Mouse (Mus musculus) C2C12 (cell line): Measurements from ENCODE around the gene Cnot11. TPM values are rescaled to one million over a fixed set of nuclear protein-coding genes. Genes with fewer than 3 reads are reported as not detected.

Source experiments
- H3K27me3 ChIP-seq: one replicate; pipeline ENCODE4 v1.6.1; 2011; ENCODE audit not compliant: control insufficient read depth, insufficient read depth, insufficient read length
- H3K36me3 ChIP-seq: one replicate; pipeline ENCODE4 v1.6.1; 2011; ENCODE audit not compliant: control insufficient read depth, insufficient read depth
- H3K4me3 ChIP-seq: one replicate; pipeline ENCODE4 v1.5.1; 2011; ENCODE audit warnings: mild to moderate bottlenecking, control low read depth; ENCODE audit not compliant: poor library complexity, insufficient read depth, severe bottlenecking
- H3K79me2 ChIP-seq: one replicate; pipeline ENCODE4 v1.6.1; 2011; ENCODE audit not compliant: control insufficient read depth, insufficient read depth
- H3K79me3 ChIP-seq: one replicate; pipeline ENCODE4 v1.6.1; 2011; ENCODE audit warnings: low read depth, control low read depth
- H3ac ChIP-seq: one replicate; pipeline ENCODE3; 2011; ENCODE audit warnings: low read depth; ENCODE audit not compliant: control insufficient read depth, insufficient read length
- CEBPB ChIP-seq: IDR thresholded peaks from one replicate; pipeline ENCODE4 v1.6.1; 2011; ENCODE audit warnings: low read depth, mild to moderate bottlenecking, control low read depth, moderate library complexity
- CTCF ChIP-seq: IDR thresholded peaks from one replicate; pipeline ENCODE4 v1.5.1; 2011; ENCODE audit not compliant: control insufficient read depth, insufficient read depth, insufficient read length
- FOSL1 ChIP-seq: IDR thresholded peaks from one replicate; pipeline ENCODE4 v1.8.0; 2011; ENCODE audit warnings: mild to moderate bottlenecking, low read length; ENCODE audit not compliant: poor library complexity, insufficient read depth, severe bottlenecking
- MAX ChIP-seq: IDR thresholded peaks from one replicate; pipeline ENCODE4 v1.6.1; 2011; ENCODE audit warnings: mild to moderate bottlenecking, control low read depth
- MYOD1 ChIP-seq: IDR thresholded peaks from one replicate; pipeline ENCODE4 v1.6.1; 2011; ENCODE audit warnings: low read depth; ENCODE audit not compliant: control insufficient read depth, insufficient read length
- MYOG ChIP-seq: IDR thresholded peaks from one replicate; pipeline ENCODE4 v1.6.1; 2011; ENCODE audit not compliant: control insufficient read depth, insufficient read length; ENCODE audit errors: extremely low read depth
- USF1 ChIP-seq: IDR thresholded peaks from one replicate; pipeline ENCODE4 v1.6.1; 2011; ENCODE audit warnings: low read depth, mild to moderate bottlenecking, control low read depth, moderate library complexity
- polyA plus RNA-seq: library from polyadenylated mRNA; unstranded; fragments of >200 nt; fragmentation: generic; extraction: Trizol; gene quantifications from one replicate; pipeline ENCODE4 v1.2.1, GENCODE M21; 2012; ENCODE audit warnings: missing spikeins

Gene Cnot11
- polyA plus RNA-seq, 1 experiment, result 20.4 TPM

DNA sequence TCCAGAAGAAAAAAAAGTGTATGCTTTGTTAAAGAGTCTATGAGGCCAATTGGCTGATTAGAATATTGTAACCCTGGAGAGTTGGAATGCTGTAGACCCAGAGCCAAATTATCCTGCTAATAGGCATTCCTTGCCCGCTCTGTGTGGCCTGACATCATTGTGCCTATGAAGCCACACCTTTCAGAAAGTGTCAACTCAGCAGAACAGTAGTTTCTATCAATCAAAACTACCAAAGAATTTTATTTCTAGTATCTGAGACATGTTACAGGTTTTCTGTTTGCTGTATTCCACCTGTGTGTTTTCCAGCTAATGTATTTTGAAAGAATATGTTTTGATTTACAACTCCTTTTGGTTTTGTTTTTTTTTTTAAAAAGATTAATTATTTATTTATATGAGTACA is 22.6 kb upstream of the Cnot11 start:
- no peaks in the 10 kb centered on the region for H3K79me2 ChIP-seq
- H3ac ChIP-seq, result no peak overlapping the region
- peaks cover 3% of the 10 kb centered on the region for H3K27me3 ChIP-seq
- no peaks in the 10 kb centered on the region for H3K79me3 ChIP-seq
- TF ChIP-seq MYOG (no peak), MYOD1 (no peak), CEBPB (no peak), MAX (no peak)
- no peak overlapping the region for H3K4me3 ChIP-seq
- no peaks in the 10 kb centered on the region for H3K36me3 ChIP-seq

DNA sequence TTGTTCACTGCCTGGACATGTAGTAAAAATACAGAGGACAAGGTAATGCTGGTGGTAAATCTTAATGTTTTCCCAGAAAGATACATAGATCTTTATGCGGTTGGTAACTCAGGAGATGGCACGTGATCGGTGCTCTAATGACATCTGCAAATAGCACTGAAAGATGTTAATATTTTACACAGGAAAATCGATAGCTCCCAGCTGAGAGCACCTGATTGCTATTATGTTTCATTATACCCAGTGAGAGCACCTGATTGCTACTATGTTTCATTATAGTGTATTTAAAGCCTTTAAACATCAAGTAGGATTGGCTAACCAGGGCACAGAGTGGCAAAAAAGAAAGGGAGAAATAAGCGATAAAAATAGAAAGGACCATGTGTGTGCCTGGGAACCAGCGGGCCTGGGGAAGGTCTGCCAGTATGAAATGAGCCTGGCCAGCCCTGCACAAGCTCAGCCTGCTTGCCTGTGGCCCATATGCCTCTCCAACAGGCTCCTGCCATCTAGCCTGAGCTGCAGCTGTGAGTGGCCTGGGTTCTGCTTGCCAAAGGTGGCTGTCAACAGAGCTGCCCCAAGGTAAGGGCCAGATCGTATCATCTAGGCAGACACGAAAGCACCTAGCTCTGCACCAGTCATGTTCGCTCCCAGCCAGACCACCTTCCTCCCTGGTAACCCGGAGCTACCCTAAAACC is 19.3 kb upstream of the Cnot11 start:
- H3K79me2 ChIP-seq, result no peaks in the 10 kb centered on the region
- no peak overlapping the region for H3ac ChIP-seq

DNA sequence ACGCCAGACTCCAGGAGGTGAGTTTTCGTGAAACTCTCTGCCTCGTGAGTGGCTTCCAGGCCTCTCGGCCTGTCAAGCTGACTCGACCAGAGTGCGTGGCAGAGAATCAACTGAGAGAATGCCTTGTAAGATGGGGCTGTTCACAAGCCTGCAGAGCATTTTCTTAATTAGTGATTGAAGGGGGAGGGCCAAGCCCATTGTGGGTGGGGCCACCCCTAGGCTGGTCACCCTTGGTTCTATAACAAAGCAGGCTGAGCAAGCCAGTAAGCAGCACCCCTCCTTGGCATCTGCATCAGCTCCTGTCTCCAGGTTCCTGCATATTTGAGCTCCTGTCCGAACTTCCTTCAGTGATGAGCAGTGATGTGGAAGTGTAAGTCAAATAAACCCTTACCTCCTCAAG is 13.5 kb upstream of the Cnot11 start:
- Histone ChIP-seq H3K36me3 (no peaks in the 10 kb centered on the region), H3K79me3 (no peaks in the 10 kb centered on the region), H3ac (no peak overlapping the region), H3K79me2 (no peaks in the 10 kb centered on the region), H3K4me3 (no peak overlapping the region), H3K27me3 (peaks cover 3% of the 10 kb centered on the region)
- TF ChIP-seq USF1 (no peak), CEBPB (no peak), MAX (no peak), CTCF (no peak), MYOG (no peak), FOSL1 (no peak)

More for the DNA sequence above, 19.3 kb upstream of the Cnot11 start:
- TF ChIP-seq CEBPB, result no peak
- TF ChIP-seq MYOG, result no peak
- no peak for TF ChIP-seq FOSL1
- TF ChIP-seq CTCF, result no peak
- no peak for TF ChIP-seq MYOD1
- TF ChIP-seq MAX, result no peak
- TF ChIP-seq USF1, result no peak
- Histone ChIP-seq H3K4me3 (no peak overlapping the region), H3K79me3 (no peaks in the 10 kb centered on the region), H3K36me3 (no peaks in the 10 kb centered on the region), H3K27me3 (peaks cover 3% of the 10 kb centered on the region)

DNA sequence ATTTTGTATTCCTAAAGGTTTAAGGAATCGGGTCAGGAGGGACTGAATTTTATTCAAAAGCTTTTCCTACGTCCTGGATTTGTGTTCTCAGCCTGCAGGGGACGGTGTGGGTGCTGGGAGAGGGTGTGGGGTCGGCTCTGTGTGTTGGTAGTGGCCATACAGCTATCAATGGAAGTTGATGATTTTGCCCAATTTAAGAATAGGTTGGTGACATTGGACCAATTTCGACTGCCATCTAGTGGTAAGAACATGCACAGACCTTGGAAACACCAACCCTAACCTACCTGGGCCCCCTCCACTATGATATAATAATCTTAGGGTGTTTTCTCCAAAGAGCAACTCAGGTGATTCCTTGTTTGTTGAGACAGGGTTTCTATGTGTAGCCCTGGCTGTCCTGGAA is 12.3 kb upstream of the Cnot11 start:
- Histone ChIP-seq H3ac (no peak overlapping the region), H3K79me3 (no peaks in the 10 kb centered on the region), H3K79me2 (no peaks in the 10 kb centered on the region), H3K36me3 (no peaks in the 10 kb centered on the region), H3K4me3 (no peak overlapping the region), H3K27me3 (peaks cover 3% of the 10 kb centered on the region)
- TF ChIP-seq CTCF, result peak; percentile 21
- no peak for TF ChIP-seq FOSL1

DNA sequence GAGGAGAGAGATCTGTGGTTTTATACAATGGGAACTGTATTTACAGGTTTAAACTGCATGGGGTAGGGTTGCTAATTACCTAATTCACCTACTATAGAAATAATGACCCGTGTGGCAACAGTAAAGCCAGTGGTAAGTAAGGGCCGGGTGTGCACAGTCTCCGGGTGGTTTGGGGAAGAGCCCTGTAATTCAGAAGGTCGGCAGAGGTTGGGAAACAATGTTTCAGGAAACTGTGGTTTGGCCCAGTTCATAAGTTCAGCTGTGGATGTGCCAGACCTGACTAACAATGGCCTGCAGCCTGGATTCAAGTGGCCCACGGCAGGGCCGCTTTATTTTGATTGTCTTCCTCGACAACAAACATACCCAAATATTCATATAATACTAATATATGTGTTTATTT is 9.0 kb upstream of the Cnot11 start:
- Histone ChIP-seq H3K36me3 (no peaks in the 10 kb centered on the region), H3K27me3 (no peaks in the 10 kb centered on the region), H3ac (no peak overlapping the region), H3K4me3 (no peak overlapping the region), H3K79me2 (no peaks in the 10 kb centered on the region), H3K79me3 (no peaks in the 10 kb centered on the region)
- TF ChIP-seq MYOD1 (no peak), CEBPB (peak; percentile 18)

DNA sequence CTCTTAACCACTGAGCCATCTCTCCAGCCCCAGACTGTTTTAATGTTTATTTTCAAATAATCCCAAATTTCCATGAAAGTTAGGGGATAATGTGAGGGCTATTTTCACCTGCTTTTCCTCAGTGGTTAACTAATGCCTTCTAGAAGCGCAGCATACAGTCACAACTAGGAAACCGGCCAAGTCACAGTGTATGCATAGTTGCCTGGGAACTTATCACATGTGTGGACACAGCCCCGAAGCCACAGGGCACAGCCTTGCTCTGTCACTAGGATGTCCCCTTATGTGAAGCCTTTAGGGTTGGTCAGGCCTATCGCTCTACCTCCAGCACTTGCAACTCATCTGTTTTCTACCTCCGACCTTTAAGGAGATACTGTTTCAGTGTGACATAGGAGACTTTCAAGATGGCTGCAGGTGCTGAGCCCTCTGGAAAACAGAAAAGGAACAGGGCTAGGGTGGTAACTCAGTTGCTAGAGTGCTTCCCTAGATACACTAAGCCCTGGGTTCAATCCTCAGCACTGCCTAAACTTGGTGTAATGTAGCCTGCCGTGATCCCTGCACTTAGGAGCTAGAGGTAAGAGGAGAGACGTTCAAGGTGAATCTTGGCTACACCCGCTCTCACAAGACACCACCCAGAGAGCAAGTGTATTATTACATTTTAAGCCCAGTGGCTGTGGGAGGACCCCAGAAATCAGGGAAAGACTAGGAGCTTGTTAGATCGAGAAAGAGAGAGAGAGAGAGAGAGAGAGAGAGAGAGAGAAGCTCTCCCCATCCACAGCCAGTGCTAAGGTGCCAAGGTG is 8.2 kb upstream of the Cnot11 start:
- Histone ChIP-seq H3ac (no peak overlapping the region), H3K79me2 (no peaks in the 10 kb centered on the region), H3K36me3 (no peaks in the 10 kb centered on the region), H3K4me3 (no peak overlapping the region), H3K27me3 (no peaks in the 10 kb centered on the region), H3K79me3 (no peaks in the 10 kb centered on the region)
- TF ChIP-seq CTCF (no peak), MYOG (no peak), USF1 (no peak), CEBPB (no peak)
